Mouse (Mus musculus) CD4-positive naive resting alpha-beta T cell, adult 76 days (primary cell): ENCODE results near the gene Naip5. TPM values are rescaled to one million over a fixed set of nuclear protein-coding genes. Genes with fewer than 3 reads are reported as not detected.

Experiments used
- total RNA-seq: library from RNA; stranded (reverse); gene quantifications from one replicate; pipeline ENCODE4 v1.2.4, GENCODE M21; 2023

Naip5 gene
- total RNA-seq = 1.4 TPM

DNA sequence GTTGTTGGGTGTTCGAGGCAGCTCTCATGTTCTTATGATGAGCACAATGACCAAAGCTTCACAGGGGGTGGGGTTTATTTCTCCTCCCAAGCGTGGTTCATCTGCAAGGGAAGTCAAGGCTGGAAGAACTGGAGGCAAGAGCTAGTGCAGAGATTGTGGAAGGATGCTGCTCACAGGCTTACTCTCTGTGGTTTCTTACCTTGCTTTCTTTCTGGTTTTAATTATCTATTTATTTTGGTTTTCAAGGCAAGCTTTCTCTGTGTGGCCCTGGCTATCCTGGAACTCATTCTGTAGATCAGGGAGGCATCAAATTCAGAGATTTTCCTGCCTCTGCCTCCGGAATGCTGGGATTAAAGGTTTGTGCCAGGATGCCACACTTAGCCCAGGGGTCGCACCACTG lies at the start of gene Naip5:
Gene Naip5 (minus strand): TSS at position 101 of the 400 bp plus-strand sequence.

DNA sequence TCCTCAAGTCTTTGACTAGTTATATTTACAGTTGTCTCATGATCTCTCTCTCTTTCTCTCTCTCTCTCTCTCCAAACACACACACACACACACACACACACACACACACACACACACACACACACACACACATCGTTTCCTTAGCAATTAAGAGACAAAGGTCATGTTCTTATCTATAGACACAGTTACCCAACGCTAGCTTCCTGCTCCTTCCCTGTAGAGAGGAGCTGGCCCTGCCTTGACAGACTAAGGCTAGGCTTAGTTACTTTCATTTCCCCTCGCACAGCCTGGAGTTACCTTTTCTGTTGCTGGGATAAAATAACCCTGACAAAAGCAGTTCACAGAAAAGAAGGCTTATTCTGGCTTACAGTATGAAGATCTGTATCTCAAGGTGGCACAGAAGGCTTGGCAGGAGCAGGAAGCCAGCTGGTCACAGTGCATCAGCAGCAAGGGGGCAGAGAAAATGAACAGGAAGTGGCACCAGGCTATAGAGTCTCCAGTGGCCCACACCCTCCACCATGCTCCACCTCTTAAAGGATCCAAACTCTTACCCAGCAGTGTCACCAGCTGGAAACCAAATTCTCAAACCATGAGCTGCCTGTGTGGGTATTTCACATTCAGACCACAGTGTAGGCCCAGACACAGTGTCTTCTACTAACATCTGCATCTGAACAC lies 44.3 kb downstream of the Naip5 start, which contains the start of gene Naip2:
Gene Naip2 (minus strand): TSS at position 434 of the 675 bp plus-strand sequence.

Other genes starting within 250 kb of the Naip5 start
- 15.5 TPM for gene Mccc2, start 230.7 kb downstream of the Naip5 start, total RNA-seq
- gene Bdp1, start 142.3 kb downstream of the Naip5 start, total RNA-seq = 73.7 TPM
- 1.1 TPM for gene Serf1, start 138.3 kb downstream of the Naip5 start, total RNA-seq
- gene Smn1, start 121.5 kb downstream of the Naip5 start, total RNA-seq = 89.4 TPM
- 2.7 TPM for gene Naip2, start 44.2 kb downstream of the Naip5 start, total RNA-seq
- 0.64 TPM for gene Naip6, start 71.4 kb upstream of the Naip5 start, total RNA-seq
- gene Naip1, start 206.5 kb upstream of the Naip5 start, total RNA-seq = not detected
- 40.6 TPM for gene Gtf2h2, start 246.3 kb upstream of the Naip5 start, total RNA-seq